Mouse (Mus musculus): ENCODE data around the gene Crygf. TPM values are rescaled to one million over a fixed set of nuclear protein-coding genes. Genes with fewer than 3 reads are reported as not detected.

Crygf gene
- polyA plus RNA-seq (2014; fragmentation: Illumina TruSeq; extraction: RNeasy Lipid Tissue Mini Kit (QIAGEN cat#74804); ENCODE audit: low read depth, low replicate concordance): not detected

DNA sequence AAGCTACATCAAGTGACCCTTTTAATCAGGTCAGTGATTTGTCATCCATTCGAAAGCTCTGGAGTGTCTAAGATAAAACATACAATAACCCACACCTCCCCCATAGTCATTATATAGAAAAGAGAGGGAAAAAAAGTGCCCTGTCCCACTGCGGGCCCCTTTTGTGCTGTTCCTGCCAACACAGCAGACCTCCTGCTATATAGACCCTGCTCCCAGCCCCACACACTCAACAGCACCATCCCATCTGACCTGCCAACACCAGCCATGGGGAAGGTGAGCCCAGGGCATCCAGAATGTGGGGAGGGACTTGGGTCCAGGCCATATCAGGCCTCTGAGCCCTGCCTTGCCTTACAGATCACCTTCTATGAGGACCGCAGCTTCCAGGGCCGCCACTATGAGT lies at the start of gene Crygf:
Crygf (plus strand) TSS at position 227 of the 400 bp plus-strand sequence.

Other genes with a start within 250 kb of the Crygf start
- gene Map2, start 248.8 kb downstream of the Crygf start, polyA plus RNA-seq (2014; fragmentation: Illumina TruSeq; extraction: RNeasy Lipid Tissue Mini Kit (QIAGEN cat#74804); ENCODE audit: low read depth, low replicate concordance): 1.1 TPM